Mouse (Mus musculus) stomach, postnatal 0 days (tissue): ENCODE data around the gene Myo18b.

Source experiments
- CTCF ChIP-seq: IDR thresholded peaks from 2 replicates; pipeline ENCODE4 v1.5.1; 2016; ENCODE audit warnings: antibody characterized with exemption, low read depth, mild to moderate bottlenecking, moderate library complexity
- EP300 ChIP-seq: optimal IDR thresholded peaks from 2 replicates; pipeline ENCODE3; 2016; ENCODE audit warnings: antibody characterized with exemption

DNA sequence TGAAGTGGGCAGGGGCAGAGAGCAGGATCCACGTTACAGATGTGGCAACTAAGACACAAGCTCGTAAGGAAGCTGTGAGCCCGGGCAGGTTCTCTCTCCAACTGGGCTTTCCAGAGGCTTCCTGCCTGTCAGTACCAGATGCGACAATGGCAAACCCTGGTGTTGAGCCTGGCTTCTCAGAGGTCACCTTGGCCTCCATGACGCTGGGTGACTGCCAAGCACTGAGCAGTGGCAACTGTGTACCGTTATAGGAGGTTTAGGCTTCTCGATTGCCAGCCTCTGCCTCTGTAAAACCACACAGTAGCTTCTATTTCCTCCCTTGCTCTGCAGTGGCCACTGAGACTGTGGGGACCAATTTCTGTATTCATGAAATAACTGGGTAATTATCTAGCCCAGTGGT is 81.1 kb downstream of the Myo18b start:
- TF ChIP-seq CTCF: no peak
- TF ChIP-seq EP300: no peak
